Mouse (Mus musculus): ENCODE measurements at regions not wholly inside any gene's neighbourhood (a gene's known extent, or its start where the extent isn't known, plus 50 kb on each side); places are given as distances from the start of the nearest gene placed in this dataset.
A peak's percentile ranks its signal among the peaks of the same experiment; 100 is the strongest.

DNA sequence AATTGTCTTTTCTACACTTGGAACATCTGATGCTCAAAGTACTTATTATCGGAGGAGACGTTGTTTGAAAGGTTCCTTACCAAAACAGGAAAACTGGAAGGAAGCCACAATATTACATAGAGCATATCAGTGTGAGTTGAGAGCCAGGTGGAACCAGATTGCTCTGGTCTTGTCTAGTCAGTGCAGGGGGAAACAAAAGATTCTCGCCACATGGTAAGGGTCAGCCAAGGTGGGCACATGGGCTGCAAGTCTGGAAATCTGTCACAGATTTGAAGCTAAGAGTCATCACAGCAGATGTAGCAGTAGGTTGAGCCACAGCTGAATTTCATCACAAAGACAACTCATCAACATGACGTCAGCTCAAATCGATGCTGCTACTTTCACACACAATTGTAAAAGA lies 681.8 kb downstream of the Stpg2 start:
- peak in 1 of 2 experiments; percentile 0 for DNase-seq

DNA sequence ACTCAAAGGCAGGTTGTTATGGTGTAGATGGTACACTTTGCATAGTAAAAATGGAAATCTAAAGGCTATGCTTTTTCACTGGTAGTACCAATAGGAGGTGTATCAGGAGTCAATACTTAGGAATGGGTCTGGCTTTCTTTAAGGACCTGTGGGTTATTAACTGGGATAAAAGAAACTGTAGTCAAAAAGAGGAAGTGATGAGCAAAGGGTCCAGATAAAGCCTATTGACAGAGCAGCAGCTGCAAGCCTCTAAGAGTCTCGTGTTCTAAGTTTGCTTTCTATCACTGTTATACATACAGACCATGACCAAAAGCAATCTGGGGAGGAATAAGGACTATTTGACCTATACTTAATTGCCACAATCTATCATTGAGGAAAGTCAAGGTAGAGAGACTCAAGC lies 683.0 kb downstream of the Stpg2 start:
- DNase-seq, result no peak

DNA sequence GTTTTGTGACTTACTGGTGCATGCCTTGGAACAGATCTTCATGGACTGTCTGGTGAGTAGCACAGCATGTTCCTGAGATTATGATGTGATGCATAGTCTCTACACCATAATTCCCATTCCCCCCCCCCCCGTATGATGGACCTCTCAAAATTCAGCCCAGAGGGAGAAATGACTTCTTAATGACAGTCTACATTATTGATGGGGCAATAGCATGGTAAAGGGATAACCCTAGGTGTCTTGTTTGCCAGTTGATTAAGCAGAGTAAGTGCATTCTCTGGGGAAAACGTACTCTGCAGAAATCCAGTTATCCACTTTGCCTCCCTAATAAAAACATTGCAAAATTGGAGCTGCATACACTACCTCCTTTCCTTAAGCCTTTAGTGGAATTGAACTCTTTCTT lies 684.7 kb downstream of the Stpg2 start:
- DNase-seq, result no peak

DNA sequence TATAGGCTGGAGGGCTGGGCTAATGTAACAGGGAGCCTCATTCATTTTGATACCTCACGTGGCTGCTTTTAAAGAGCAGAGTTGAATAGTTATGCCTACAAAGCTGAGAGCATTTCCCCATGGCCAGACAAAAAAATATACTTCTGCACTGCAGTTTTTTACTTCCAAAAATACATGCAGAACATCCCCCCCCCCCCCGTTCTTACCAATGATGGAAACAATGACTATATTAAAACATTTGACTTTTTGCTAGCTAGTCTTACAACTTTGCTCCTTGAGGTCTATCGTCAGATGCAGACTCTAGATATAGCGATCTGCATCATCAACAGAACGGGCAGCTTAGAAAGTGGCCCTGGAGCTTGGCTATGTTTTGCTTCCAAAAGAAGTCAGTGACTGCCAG lies 692.4 kb downstream of the Stpg2 start:
- DNase-seq, result no peak

DNA sequence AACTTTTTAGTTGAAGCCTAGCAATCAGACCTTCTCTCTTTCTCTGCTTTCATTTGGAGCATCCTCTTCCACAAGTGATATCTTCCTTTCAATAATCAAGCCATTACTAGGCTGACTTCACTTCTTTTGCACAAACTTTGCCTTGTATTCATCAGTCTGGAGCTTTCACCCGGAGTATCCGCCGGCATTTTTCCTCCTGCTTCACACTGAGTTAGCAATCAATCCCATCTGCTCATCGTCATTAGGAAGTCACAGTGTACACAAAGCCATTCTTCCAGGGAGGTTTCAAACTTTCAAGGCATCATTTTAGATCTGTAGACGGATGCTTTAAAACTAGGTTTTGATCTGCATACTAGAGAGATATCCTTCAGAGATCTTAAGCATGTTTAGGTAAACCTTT lies 693.7 kb downstream of the Stpg2 start:
- DNase-seq, result no peak

DNA sequence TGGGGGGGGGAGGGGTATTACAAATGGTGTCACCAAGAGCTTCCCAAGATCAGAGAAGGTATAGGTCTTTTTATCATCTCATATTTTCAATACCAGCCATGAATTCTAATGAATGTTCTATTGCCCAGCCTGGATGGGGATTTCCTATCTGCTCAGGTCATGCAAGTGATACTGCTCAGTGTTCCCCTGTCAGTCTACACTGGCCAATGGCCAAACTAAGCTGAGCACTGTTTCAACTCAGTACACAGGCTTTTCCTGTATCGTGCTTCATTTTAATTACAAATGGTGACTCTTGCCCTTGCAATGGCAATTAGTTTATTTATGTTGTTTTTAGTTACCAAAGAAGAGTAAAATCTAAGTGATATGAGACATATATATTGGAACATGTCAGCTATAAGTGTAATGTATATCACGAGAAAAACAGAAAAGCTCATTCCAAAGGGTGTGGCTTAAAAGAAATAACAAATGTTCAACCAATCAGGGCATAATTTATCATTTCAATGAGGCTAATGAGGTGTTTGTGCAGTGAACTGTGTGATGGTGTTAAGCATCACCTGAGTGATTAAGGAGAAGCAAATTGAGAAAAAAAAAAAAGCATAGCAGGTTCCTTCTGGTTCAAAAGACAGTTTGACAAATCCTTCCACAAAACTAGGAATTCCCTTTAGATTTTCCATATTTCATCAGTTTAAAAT lies 708.3 kb downstream of the Stpg2 start:
- DNase-seq, result peak in 1 of 2 experiments; percentile 9

DNA sequence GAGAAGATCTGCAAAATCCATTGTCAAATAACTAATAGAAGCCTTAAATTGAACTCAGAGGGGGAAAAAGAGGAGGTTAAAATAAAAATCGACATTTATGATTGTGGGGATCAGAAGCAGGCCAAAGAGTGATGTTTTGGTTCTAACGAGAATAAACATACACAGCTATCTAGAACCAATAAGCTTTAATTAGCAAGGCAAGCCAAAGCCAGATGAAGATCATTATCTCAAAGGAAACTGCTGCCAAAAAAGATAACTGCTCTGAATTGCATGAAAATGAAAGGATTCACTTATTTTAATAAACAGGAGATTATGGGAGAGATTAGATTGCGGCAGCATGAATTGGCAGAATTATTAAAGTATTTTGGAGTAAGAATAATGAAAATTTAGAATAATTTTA lies 716.8 kb downstream of the Stpg2 start:
- DNase-seq, result no peak

DNA sequence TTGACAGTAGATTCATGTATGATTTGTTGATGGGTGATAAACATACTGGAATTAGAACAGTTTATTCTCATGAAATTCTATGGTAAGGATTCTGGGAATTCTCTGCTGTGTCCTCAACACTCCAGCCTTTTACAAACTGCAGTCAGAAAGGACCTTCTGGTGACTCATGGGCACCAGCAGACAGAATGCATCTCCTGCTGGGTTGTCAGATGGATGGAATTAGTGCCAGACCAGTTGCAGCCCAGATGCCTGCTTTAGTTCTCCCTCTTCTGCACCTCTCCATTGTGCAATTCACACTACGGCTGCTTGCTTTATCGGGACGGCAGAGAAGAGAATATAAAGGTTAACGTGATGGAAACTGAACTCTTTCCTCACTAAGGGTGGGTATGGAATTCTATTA lies 727.5 kb downstream of the Stpg2 start:
- no peak for DNase-seq

DNA sequence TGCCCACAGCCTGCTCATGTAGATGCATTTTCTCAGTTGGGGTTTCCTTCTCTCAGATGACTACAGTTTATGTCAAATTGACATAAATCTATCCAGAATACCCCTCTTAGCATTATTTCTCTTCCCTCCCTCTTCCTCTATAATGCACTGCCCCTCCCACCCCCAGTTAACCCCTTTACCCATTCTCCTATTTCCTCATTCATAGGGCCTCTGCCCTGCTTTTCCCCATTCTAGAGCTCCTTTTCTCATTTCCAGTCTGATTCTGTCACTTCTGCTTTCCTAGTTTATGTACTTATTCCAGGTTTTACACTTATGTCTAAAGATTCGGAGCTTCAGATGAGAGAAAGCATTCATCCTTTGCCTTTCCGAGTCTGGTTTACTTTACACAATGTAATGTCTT lies 740.7 kb downstream of the Stpg2 start:
- DNase-seq, result no peak

DNA sequence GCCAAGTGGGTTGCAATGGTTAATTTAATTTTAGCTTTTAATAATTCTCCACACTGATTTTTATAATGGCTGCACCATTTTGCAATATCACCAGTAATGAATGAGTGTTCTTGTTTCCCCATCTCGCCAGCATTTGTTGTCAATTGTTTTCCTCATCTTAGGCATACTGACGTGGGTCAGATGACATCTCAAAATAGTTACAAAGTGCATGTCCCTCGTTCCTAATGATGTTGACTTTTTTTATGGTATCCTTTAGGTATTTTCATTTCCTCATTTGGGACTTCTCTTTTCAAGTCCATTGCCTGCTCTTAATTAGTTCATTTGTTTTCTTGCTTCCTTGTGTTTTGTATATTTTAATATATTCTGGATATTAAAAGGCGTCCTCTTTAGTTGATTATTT lies 741.8 kb downstream of the Stpg2 start:
- DNase-seq, result no peak

DNA sequence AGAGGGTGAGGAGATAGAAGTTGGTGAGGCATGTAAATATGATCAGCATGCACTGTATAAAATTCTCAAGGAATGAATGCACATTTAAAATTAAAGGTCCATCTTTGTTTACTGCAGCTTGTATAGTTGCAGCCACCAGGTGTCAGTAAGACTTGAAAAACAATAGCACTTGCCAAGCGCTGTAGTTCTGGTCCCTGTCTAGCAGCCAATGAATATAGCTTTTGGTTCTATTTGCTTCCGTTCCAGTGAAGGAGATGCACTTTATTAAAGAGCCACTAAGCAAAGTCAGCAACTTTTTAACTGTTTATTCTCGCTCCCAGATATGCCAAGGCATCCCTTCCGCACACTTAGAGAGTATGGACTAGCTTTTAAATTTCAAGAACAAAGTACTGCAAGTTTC lies 743.6 kb downstream of the Stpg2 start:
- no peak for DNase-seq

DNA sequence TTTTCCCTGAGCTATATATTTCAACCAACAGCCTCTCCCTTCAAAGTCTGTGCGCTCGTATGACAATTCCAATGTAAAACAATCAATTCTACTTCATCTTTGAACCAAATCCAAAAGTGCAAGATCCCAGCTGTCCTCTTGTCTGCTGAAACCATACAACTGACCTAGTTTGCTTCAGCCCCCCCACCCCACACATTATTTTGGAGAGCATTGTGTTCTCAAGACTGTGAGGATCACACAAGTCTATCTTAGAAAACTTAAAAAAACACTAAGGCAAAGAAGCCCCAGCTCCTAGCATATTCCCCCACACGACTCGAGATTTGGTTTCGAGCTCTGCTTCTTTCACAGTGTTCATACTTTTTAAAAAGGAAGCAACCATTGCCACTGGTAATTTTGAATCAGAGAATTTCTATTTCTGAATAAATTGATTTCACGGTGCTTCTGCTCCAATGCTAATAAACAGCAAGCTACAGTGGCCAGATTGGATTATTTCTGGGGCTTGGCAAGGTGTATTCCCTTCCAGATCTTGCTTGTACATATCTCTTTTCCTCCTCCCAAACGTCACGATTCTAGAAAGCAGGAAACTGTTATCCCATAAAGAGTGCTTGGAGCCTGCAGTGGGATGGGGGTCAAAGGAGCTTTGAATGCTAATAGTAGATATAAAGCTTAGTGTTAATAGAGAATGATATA lies 744.7 kb downstream of the Stpg2 start:
- no peak for DNase-seq

DNA sequence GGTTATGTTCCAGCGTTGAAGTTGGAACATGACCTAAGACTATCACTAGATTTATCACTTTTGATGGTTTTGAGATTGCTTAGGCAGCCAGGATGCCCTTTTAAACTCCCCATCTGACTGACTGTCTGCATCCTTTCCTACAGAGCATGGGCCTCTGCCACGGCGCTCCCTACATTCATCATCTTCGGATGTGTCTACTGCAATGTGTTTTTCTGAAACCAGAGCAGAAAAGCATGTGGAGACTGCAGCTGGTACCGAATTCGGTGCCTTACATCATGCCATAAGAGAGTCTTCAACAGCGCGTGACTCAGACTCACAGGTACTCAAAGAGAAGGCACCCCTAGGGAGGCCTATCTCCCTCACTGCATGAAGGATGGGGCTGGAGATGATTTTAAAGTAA lies 746.0 kb downstream of the Stpg2 start:
- DNase-seq, result no peak

DNA sequence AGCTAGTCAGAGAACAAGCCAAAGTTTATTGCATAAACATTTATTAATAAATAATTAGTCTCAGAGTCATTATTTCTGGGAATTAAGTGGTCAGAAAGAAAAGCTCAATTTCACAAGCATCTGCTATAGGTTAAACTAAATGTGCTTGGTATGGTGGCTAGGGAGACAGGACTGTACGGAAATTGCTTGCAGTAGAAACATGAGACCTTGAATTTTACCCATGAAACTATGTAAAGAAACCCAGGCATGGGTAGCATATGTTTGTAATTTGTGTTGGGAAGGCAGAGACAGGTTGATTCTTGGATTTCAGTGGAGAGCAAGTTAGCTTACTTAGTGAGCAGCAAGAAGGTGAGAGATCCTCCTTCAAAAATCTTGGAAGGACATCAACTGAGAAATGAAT lies 772.7 kb downstream of the Stpg2 start:
- DNase-seq, result no peak

DNA sequence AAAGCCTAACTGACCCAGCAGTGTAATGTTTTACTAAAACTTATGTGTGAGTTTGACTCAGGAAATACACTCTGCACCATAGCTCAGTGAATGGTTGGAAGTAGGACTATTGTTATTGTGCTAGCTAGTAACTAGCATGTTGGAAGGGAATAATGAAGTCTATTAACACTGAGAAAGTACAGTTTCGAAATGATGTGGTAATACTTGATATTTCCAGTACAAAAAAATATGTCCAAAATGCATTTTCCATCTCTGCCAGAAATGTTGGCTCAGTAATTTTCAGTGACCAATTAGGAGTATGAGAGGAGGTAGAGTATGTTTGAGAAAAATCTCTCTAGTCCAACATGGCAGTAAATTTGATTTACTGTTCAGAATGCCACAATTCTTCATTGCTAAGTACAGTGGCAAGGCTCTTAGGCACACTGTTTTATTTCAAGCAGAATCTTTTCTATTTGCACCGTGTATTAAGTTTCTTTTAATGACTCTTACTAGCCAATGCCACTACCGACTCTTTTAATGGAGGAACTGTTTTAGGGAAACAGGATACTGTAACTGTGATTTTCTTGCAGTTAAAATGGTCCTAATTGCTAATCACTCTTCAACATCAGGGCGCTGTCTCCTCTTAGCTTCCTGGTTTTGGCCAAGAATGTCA lies 780.5 kb downstream of the Stpg2 start:
- no peak for DNase-seq

DNA sequence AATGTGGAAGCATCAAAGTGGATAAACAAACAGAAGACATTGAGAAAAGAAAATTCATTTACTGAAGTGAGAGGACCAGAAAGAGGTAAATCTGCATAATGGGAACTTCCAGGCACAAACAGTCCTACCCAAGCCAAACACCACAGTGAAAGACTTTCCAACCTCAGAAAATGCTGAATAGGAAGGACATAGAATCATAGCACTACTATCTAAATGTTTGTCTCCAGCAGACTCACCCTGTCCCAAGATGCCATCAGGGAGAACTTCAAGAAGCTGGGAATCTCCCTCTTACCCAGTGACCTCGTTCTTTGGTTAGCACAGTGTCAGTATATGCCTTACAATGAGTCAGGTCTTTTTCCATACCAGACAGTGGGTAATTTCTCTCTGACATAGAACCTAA lies 783.4 kb downstream of the Stpg2 start:
- DNase-seq, result no peak

DNA sequence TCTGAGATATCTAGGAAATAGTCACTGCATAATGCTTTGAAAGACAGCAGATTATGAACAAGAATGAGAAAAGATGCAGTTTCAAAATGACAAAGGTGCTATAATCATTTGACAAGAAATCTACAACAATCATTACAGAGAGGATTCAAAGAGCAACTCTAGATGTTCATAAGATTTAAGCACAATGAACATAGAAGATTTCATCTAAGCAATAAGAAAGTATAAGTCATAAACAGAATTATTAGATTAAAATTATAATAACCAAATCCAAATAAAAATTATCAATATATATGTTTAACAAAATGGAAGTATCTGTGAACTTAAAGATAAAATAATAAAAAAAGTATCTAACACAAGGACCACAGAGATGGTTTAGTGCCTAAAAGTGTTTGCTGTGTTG lies 783.9 kb downstream of the Stpg2 start:
- DNase-seq, result no peak

DNA sequence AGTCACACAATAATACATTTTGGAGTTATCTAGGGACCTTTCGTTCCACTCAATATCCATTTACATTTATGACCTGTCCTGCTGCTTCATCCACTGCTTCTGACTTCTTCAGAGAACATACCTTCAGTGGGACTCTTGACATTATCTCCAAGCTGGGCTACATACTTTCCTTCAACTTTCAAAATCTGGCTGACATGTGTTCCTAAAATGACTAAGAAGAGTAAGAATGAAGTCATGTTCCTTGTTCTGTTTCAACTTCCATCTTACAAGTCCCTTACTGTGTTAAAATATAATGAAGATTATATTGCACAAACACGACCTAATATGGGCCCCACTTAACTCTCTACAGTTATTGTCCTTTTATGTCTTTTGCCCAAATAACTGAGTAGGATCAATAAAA lies 807.0 kb downstream of the Stpg2 start:
- DNase-seq, result no peak

DNA sequence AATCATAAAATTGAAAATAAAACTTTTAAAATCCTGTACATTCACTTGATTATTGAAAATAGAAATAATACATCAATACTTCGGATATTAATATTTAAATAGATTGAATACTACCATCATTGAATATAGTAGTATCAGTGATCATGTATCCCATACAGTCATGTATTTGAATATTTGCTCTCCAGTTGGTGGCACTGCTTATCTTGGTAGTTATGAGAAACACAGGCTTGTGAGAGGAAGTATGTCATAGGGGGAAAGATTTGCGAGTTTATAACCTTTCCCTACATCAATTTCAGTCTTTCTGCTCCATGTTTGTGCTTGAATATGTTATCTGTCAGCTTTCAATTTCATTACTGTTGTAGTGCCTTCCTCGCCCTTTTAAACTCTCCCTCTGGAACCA lies 828.6 kb downstream of the Stpg2 start:
- DNase-seq, result no peak

DNA sequence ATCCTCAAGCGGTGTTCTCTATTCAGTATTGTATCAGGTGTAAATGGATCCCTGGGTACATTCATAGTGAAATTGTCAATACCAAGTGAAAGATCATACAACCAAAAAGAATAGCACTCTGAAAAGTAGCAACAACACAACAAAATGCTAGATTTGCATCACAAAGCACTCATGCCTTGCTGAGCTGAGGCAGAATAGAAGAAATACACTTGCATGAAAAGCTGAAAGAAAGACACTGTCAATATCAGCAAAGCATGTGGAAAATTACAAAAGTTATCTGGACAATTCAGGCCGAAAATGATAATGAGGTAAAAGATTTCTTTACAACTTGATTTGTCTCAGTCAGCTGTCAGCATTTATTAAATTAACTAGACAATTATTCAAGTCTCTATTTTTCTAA lies 829.6 kb downstream of the Stpg2 start:
- no peak for DNase-seq

DNA sequence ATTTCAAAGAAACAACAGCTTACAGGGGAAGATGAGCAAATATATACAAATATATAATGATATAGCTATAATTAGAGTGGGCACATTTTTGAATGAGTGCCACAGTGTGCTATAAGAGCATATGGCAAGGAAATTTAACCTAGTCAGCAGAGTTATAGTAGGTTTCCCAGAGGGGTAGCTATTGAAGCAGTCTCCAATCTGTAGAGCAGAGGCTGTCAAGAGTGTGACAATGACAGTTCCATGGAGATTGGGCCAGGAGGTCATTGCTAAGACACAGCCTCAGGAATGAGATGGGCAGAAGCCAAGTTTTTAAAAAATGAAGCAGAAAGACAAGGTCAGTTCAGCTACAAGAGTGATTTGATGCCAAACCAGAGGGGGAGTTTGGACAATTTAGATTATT lies 839.4 kb downstream of the Stpg2 start:
- no peak for DNase-seq

DNA sequence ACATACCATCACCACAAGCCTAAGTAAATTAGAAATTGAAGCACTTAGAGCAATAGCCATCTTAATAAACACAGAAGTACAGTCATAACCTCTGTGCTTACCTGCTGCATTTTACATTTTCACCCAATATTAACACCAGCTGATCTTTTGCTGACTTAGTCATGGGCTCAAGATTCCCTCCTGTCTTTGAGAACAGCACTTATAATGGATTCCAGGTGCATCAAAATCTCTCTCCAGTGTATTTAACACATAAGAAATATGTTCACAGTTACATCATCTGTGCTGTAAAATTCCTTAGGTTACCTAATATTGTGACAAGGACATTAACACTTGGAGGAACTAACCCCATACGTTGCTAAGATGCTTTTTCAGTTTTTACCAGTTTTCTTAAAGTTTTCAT lies 849.1 kb downstream of the Stpg2 start:
- no peak for DNase-seq

DNA sequence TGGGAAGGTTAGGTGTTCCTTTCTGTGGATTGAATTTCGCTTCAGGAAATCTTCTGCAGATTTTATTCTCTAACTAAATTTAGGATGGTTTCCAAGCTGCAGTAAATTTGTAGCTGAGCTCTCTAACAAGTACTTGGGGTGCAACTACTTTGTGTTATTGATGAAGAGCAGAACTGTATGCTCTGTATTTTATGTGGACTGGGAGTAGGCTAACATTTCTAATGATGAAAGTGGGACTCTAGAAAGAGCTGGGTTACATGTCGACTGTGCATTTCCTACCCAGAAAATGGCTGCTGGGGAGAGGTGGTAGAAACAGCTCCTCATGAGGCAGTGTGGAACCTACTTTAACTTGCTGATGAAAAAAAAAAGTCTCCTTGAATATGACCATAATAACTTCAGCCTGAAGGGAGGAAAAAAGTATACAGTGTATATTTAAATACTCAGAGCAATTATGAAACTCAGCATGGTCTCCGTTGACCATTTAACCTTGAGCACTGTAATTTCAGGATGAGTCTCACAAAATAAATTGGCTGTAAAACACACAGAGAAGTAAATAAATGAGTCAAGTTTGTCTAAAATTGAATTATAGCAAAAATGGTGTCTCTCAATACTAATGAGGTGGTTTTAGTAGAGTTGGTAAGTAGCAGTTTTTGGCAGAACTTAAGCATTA lies 852.6 kb downstream of the Stpg2 start:
- no peak for DNase-seq
